Mouse (Mus musculus) C2C12 (cell line): ENCODE results near the gene Igsf21. TPM values are rescaled to one million over a fixed set of nuclear protein-coding genes. Genes with fewer than 3 reads are reported as not detected.

Source experiments
- H3K27me3 ChIP-seq: one replicate; pipeline ENCODE4 v1.6.1; 2011; ENCODE audit not compliant: control insufficient read depth, insufficient read depth, insufficient read length
- H3K36me3 ChIP-seq: one replicate; pipeline ENCODE4 v1.6.1; 2011; ENCODE audit not compliant: control insufficient read depth, insufficient read depth
- H3K4me3 ChIP-seq: one replicate; pipeline ENCODE4 v1.5.1; 2011; ENCODE audit warnings: mild to moderate bottlenecking, control low read depth; ENCODE audit not compliant: poor library complexity, insufficient read depth, severe bottlenecking
- H3K79me2 ChIP-seq: one replicate; pipeline ENCODE4 v1.6.1; 2011; ENCODE audit not compliant: control insufficient read depth, insufficient read depth
- H3K79me3 ChIP-seq: one replicate; pipeline ENCODE4 v1.6.1; 2011; ENCODE audit warnings: low read depth, control low read depth
- H3ac ChIP-seq: one replicate; pipeline ENCODE3; 2011; ENCODE audit warnings: low read depth; ENCODE audit not compliant: control insufficient read depth, insufficient read length
- CEBPB ChIP-seq: IDR thresholded peaks from one replicate; pipeline ENCODE4 v1.6.1; 2011; ENCODE audit warnings: low read depth, mild to moderate bottlenecking, control low read depth, moderate library complexity
- CTCF ChIP-seq: IDR thresholded peaks from one replicate; pipeline ENCODE4 v1.5.1; 2011; ENCODE audit not compliant: control insufficient read depth, insufficient read depth, insufficient read length
- FOSL1 ChIP-seq: IDR thresholded peaks from one replicate; pipeline ENCODE4 v1.8.0; 2011; ENCODE audit warnings: mild to moderate bottlenecking, low read length; ENCODE audit not compliant: poor library complexity, insufficient read depth, severe bottlenecking
- MAX ChIP-seq: IDR thresholded peaks from one replicate; pipeline ENCODE4 v1.6.1; 2011; ENCODE audit warnings: mild to moderate bottlenecking, control low read depth
- MYOD1 ChIP-seq: IDR thresholded peaks from one replicate; pipeline ENCODE4 v1.6.1; 2011; ENCODE audit warnings: low read depth; ENCODE audit not compliant: control insufficient read depth, insufficient read length
- MYOG ChIP-seq: IDR thresholded peaks from one replicate; pipeline ENCODE4 v1.6.1; 2011; ENCODE audit not compliant: control insufficient read depth, insufficient read length; ENCODE audit errors: extremely low read depth
- USF1 ChIP-seq: IDR thresholded peaks from one replicate; pipeline ENCODE4 v1.6.1; 2011; ENCODE audit warnings: low read depth, mild to moderate bottlenecking, control low read depth, moderate library complexity
- polyA plus RNA-seq: library from polyadenylated mRNA; unstranded; fragments of >200 nt; fragmentation: generic; extraction: Trizol; gene quantifications from one replicate; pipeline ENCODE4 v1.2.1, GENCODE M21; 2012; ENCODE audit warnings: missing spikeins

Gene Igsf21
- polyA plus RNA-seq, 1 experiment = not detected

DNA sequence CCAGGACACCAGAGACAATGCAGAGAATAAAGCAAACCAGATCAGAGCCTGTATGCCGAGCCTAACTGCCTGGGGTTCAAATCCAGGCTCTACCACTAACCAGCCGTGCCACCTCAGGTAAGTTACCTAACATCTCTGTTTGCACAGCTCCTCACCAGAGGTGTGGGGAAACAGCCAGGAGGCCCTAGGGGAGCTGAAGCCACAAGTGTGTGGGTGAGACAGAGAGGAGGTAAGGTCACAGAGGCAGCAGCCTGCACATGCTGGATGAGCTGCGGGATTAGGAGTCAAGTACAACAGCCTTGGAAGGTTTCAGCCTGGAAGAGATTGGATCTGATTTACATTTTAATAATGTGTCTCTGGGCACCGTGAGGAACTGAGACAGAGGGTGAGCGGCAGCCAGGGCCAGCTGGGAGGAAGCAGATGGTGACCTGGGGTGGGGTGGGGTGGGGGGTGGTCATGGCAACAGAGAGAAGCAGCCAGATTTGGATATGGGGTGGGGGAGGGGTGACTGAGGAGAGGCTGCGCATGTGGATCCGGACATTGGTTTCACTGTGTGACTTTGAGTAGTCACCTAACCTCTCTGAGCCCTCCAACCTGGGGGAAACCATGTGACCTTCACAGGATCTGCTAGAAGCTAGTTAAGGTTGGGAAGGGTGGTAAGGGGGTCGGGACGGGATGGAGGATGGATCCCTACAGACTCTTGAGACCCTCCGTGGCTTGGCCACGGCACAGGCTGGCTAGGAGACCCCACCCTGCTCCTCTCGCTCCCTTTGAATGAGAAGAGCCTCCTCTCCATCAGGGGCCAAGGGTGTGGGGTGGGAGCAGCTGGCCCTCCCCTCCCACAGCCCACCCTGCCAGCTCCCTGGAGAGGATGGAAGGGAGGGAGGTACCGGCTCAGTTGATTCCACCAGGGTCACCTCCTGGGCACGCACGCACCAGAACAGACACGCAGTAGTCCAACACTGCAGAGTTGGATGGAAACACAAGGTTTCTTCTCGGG, 27.4 kb downstream of the Igsf21 start:
- no peak for TF ChIP-seq FOSL1
- TF ChIP-seq MYOG = no peak
- TF ChIP-seq CTCF = no peak
- TF ChIP-seq USF1 = no peak
- TF ChIP-seq MAX = no peak
- no peak for TF ChIP-seq MYOD1
- TF ChIP-seq CEBPB = no peak
- Histone ChIP-seq H3K79me3 (no peaks in the 10 kb centered on the region), H3ac (no peak overlapping the region), H3K27me3 (peaks cover 30% of the 10 kb centered on the region), H3K36me3 (no peaks in the 10 kb centered on the region), H3K79me2 (no peaks in the 10 kb centered on the region), H3K4me3 (no peak overlapping the region)

DNA sequence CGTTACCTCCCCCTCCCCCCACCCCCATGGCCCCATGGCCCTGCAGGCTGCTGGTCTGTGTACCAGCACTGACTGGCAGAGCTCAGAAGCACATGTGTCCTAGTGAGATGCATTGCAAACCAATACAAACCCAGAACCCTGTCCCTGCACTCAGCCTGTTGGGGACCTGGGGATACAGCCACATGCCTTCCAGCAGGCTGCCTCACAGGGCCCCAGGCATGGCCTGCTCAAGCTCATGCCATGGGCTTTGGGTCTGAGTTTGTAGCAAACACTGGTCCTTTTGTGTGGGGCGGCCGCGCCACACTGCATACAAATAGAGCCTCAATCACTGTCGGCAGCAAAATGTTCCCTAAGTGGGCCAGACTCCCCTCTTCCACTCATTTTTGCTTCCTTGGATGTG, 28.2 kb downstream of the Igsf21 start:
- no peak for TF ChIP-seq MYOD1
- no peak for TF ChIP-seq MAX
- TF ChIP-seq FOSL1 = no peak
- TF ChIP-seq USF1 = no peak
- TF ChIP-seq CEBPB = no peak
- TF ChIP-seq CTCF = no peak
- TF ChIP-seq MYOG = no peak
- no peaks in the 10 kb centered on the region for H3K79me2 ChIP-seq
- no peaks in the 10 kb centered on the region for H3K79me3 ChIP-seq
- H3K4me3 ChIP-seq = no peak overlapping the region
- H3ac ChIP-seq = no peak overlapping the region
- no peaks in the 10 kb centered on the region for H3K36me3 ChIP-seq
- H3K27me3 ChIP-seq = peaks cover 32% of the 10 kb centered on the region

DNA sequence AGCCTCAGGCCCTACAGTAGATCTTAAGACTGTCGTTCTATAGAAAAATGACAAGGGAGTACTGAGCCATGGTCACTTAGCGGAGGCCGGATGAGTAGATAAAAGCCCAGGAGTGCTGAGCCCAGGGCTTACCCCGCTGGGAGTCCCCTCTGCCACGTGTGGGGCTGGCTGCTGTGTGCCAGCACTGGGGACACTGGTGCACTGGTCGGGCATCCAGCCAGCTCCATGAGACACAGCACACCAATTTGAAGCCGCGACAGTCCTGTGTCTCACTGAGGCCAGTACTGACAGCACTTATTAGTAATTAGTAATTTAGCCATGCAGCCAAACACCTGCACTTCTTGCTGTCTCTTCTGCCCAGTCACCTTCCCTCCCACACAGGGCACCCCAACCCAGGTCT, 28.6 kb downstream of the Igsf21 start:
- no peak overlapping the region for H3ac ChIP-seq
- H3K79me3 ChIP-seq = no peaks in the 10 kb centered on the region
- TF ChIP-seq CTCF (no peak), FOSL1 (no peak), MYOG (no peak), MYOD1 (no peak), USF1 (no peak), CEBPB (no peak)
- no peaks in the 10 kb centered on the region for H3K36me3 ChIP-seq
- H3K79me2 ChIP-seq = no peaks in the 10 kb centered on the region
- H3K4me3 ChIP-seq = no peak overlapping the region
- H3K27me3 ChIP-seq = peaks cover 31% of the 10 kb centered on the region

DNA sequence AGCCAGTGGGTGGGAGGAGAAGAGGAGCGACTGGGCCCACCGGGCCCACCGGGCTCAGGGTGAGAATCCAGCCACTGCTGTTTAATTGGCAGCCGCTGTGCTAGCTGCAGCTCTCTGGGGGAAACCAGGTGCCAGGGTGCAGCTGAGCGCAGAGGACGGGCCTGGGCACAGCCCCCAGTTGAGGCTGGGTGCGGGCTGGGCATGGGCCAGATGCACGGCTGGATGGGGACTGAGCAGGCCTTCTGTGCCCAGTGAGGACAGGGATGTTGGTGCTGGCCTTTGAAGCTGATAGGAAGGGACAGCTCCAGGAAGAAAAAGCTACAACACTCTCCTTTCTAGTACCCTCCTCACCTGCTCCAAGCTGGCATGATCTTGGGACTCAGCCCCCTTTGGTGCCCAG, 30.5 kb downstream of the Igsf21 start:
- Histone ChIP-seq H3ac (no peak overlapping the region), H3K79me3 (no peaks in the 10 kb centered on the region), H3K4me3 (no peak overlapping the region), H3K79me2 (no peaks in the 10 kb centered on the region), H3K27me3 (peaks cover 22% of the 10 kb centered on the region), H3K36me3 (no peaks in the 10 kb centered on the region)
- TF ChIP-seq USF1 (no peak), MYOG (no peak), MAX (no peak), CEBPB (no peak), CTCF (no peak), FOSL1 (no peak), MYOD1 (no peak)

DNA sequence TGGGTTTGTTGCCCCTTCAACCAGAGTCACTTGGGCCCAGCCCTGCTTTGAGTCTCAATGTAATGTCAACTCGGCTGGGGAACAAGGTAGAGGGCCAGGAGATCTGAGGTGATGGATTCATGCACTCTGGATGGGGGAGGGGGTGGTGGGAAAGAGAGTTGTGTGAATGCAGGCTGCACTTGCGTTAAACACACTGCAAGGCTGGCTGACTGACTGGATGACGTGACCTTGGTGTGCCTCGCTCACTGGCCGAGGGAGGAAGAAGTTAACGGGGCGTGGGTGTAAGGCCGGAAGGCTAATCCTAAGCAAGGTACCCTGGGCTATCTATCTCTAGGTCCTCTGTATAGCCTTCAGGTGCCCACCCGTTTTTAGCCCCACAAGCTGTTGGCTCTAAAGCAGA, 31.4 kb downstream of the Igsf21 start:
- no peak overlapping the region for H3K4me3 ChIP-seq
- H3K79me3 ChIP-seq = no peaks in the 10 kb centered on the region
- H3ac ChIP-seq = no peak overlapping the region
- no peaks in the 10 kb centered on the region for H3K79me2 ChIP-seq
- no peak for TF ChIP-seq MYOG
- no peak for TF ChIP-seq FOSL1
- TF ChIP-seq MYOD1 = no peak
- no peak for TF ChIP-seq USF1
- TF ChIP-seq CEBPB = no peak
- TF ChIP-seq CTCF = no peak
- TF ChIP-seq MAX = no peak
- H3K27me3 ChIP-seq = peaks cover 17% of the 10 kb centered on the region
- H3K36me3 ChIP-seq = no peaks in the 10 kb centered on the region
